Mouse (Mus musculus) layer of hippocampus, adult 9-11 months (tissue): ENCODE results near the gene Lgals7.
"Not testable (repeated sequence)": the region's sequence is repeated elsewhere in the genome, so short reads cannot be mapped to it uniquely, and the experiment has no call there.

ENCODE experiments used
- DNase-seq: peaks from one replicate; pipeline ENCODE4 v3.0.0; 2022

Gene Lgals7

DNA sequence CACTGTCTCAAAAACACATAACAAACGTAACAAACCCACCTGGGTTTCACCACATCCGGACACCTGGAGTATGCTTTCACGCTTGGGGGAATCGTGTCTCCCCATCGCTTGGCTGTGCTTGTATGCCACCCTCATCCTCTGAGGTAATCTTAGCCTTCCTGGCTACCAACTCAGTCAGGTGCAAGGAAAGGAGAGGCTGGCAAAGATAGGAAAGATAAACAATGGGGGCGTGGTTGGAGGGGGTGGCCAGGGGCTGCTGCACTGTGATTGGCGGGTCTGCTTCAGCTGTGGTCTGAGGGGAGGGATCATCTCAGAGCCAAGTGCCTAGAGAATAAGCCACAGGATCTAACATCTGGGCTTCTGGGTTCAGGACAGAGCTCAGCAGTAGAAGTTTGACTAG lies 16.0 kb downstream of the Lgals7 start:
- no peak for DNase-seq

DNA sequence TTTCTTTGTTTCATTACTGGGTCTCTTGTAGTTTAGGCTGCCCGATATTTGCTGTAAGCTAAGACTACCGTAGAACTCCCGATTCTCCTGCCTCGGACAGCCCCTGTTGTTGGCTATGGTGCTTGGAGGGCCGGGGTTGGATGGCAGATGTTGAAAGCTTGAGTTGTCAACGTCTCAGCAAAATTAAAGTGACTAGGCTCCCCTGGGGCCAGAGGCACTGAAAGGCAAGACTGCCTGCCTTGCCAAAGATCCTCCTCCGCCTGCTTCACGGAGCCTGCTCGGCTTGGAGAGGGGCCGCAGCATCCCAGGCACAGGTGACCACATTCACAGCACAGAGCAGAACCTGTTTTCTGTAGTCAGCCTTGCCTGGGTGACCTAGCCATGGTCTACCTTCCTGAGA lies 16.9 kb downstream of the Lgals7 start:
- DNase-seq: no peak

DNA sequence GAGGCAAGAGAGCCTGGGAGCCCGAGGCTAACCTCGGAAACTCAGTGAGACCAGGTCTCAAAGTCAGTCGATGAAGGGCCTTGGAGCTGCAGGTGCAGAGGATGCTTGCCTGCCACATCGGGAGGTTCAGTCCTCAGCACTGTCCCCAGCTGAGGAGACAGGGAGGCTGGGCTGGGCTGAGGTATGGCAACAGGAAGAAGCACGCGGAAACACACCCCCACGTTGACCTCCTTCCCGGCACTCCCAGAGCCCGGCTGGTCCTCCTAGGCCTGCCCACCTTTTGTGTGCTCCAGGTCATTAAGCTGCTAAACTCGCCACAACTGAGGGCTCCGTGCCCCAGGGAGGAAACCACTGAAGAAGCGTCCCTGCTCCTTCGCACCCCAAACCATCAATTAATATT lies 17.5 kb downstream of the Lgals7 start, which contains the start of gene Capn12:
Capn12 (plus strand) TSS at position 224 of the 400 bp plus-strand sequence.
- DNase-seq: no peak

DNA sequence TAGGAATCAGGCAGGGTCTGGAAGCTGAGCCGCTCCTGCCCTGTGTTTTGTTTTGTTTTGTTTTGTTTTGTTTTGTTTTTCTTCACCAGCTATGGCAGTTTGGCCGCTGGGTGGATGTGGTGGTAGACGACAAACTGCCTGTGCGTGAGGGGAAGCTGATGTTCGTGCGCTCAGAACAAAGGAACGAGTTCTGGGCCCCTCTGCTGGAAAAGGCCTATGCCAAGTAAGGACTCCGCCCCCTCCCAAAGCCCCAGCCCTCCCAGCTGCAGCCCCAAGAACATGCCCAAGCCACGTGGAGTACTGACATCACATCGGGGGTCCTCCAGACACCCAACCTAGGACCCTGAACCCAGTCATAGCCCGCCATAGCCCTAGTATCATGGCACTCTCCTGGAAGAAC lies 19.4 kb downstream of the Lgals7 start:
- DNase-seq: no peak

DNA sequence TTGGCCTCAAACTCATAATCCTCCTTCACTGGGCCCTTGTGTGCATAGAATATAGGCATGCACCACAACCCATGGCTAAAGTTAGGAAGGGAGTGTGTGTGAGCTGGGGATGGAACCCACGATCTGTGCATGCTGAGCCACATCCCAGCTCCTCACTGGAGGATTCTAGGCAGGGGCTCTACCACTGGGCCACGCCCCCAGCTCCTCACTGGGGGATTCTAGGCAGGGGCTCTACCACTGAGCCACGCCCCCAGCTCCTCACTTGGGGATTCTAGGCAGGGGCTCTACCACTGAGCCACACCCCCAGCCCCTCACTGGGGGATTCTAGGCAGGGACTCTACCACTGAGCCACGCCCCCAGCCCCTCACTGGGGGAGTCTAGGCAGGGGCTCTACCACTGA lies 20.1 kb downstream of the Lgals7 start:
- not testable (repeated sequence) for DNase-seq

DNA sequence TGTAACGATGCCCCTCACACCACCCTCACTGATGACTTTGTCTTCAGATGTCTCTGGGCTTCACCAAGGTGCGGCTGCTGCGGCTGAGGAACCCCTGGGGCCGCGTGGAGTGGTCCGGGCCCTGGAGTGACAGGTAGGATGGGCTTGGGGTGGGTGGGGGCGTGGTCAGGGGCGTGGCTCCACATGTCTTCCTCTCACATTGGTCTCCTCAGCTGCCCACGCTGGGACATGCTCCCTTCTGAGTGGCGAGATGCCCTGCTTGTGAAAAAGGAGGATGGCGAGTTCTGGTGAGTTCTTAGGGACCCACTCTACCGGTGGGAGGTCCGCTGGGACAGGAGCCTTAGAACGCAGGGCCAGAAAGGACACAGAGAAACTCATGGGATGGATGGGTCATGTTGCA lies 22.8 kb downstream of the Lgals7 start:
- no peak for DNase-seq

DNA sequence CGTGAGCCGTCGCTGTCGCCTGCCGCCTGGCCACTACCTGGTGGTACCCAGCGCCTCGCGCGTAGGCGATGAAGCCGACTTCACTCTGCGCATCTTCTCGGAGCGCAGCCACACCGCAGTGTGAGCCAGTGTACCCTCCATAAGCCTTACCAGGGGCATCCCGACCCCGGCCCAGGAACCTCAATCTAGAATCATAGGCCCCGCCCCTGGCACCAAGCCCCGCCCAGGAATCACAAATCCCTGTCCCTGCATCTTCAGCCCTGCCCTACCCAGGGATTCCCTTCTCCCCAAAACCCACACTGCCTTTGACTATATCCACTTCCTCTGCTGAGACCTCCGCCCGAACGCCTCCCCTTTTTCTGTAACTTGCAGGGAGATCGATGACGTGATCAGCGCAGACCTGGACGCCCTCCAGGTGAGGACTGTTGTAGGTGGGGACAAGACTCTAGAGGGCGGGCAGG lies 25.1 kb downstream of the Lgals7 start:
- no peak for DNase-seq

DNA sequence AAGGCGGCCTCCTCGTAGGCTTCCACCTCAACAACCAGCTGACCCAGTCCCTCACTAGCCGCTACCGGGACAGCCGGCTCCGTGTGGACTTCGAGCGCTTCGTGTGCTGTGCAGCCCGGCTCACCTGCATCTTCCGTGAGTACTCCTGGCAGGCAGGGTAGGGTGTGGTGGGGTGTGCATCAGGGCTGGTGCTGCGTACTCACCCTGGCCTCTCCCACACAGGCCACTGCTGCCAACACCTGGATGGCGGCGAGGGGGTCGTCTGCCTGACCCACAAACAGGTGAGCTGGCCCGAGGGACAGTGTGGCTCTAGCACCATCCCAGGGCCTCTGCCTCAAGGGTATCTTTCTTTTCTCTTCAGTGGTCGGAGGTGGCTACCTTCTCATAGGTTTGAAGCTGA lies 28.9 kb downstream of the Lgals7 start:
- no peak for DNase-seq

DNA sequence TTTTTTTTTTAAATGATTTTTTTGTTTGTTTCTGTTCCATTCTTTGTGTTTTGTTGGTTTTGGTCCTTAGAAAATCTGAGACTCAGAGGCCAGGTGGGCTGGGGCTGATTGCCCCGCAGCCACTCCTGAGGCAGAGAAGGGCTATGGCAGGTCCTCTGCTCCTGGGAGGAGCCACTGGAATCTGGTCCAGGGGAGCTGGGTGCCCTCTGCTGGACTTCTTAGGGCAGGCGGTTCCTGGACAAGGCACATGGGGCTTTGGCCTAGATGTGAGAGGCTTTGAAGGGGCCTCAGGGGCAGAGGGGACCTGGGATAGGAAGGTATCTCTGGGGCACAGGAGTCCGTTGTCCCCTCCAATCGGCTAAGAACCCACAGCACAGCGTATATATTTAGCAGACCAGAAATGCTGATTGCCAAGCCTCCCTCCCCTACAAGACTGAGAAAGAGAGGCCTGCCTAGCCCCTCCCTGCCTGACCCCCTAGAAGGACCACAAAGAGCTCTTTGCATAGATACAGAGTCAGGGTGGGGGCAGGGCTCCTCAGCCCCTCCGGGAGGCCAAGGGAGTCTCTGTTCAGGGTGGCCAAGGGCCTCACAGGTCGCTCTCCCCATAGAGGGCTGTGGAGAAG lies 30.1 kb downstream of the Lgals7 start:
- DNase-seq: no peak

DNA sequence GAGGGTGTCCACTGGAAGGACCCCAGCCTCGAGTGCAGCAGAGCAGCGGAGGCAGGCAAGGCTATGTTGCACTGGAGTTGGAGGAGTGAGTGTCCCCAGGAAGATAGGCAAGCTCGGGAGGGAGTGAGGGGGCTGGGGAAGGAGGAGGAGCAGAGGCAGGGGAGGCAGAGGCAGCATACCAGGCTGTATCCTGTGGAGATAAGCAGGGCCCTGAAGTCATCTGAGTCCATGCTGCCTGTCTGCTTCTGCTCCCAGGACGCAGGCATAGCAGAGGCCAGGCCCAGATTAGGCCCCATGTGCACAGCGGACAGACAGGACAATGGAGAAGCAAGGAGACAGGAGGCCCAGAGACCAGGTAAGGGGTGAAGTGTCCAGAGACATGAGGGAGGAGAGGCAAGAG lies 31.3 kb downstream of the Lgals7 start:
- no peak for DNase-seq

DNA sequence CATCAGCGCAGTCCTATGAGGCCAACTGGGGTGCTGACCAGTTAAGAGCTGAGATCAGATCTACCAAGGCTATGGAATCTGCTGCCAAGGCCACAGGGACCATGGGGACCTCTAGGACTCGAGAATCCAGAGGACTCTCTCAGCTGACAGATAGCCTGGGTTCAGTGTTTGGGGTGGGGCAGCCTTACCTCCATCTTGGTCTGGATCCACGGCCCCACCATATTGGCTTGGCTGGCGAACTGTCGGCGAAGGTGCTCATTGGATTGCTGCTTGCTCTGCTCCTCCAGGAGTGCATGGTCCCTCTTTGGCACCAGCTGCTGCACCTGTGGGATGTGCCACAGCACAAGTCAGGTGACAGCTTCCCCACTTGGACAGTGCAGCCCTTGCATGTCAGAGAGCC lies 34.0 kb downstream of the Lgals7 start:
- no peak for DNase-seq

DNA sequence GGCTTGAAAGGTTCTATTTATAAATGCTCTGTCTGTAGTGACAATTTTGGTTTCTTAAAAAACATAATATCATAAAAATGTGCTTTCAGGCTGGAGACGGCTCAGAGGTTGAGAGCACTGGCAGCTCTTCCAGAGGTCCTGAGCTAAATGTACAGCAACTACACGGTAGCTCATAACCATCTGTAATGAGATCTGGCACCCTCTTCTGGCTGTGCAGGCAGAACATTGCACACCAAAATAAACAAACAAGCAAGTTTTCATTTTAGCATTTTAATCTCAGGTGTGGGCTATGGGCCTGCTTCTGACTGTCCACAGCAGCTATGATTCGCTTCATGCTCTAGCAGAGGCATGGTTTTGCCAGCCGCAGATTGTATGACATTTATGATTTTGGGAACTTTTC lies 36.3 kb downstream of the Lgals7 start:
- no peak for DNase-seq

DNA sequence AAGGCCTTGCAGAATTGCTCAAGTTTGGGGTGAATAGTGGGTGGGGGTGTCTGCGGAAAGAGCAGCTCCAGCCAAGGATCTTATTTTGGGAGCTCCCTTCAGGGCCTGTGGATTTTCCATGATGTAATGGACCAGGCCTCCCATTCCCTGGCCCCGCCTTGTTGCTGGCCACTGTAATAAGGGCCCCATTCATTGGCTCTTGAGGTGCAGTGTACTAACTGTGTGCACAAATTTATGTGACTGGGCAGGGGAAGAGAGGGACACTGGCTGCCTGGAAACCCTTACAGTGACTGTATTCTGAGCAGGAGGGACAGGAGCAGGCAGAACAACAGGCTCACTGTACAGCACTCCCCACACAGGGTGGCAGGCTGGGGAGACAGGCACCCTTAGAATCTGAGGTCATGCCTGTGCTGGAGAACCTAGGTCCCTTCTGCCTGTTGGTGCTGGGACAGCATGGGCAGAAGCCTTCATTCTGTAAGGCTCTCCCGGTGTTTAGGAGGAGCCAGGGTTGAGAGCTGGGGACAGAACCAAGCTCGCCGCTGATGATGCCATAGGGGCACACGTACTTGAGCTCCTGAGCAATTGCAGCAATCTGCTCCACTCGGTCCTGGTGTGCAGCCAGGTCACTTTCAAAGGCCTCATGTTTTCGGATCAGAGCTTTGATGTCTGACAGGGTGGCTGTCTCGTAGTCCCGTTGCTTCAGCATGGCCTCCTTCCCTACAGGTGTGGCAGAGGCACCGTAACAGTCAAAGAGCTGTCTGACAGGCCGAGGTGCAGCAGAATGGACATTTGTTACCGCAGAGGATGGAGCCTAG lies 37.9 kb downstream of the Lgals7 start:
- peak; percentile 86 for DNase-seq

DNA sequence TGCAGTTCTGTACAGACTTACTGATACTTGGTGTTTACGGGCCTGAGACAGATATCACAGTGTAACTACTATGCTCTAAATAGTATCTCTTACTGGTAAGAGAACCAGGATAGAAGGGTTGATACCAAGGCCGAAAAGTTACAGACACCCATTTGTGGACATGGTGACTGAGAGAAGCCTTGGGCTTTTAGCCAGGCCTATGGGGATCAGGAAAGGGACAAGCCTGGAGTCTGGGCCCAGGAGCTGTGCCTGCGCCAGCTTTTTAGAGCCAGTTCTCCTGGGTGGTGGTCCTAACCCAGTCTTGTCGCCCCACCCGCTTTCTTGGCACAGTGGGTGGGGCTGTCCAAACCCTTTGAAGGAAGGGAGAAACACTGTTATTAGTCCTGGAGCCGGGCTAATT lies 38.5 kb downstream of the Lgals7 start:
- no peak for DNase-seq

DNA sequence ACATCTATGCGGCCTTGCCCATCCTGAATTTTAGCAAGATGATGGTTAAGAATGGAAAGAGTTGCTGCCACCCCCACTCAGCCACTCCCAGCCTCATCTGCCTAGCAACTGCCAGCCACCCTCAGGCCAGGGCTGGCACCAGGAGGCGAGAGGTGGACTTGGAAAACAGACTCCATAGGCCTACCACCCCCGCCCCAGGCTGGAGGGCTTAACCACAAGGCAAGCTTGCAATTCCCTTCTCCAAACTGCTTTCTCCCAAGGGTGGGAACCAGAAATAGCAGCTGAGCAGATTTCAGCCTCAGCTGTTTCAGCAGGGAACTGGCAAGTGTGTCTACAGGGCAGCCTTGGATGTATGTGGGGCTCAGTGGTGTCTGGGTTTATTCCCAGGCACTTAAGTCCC lies 39.2 kb downstream of the Lgals7 start:
- DNase-seq: peak; percentile 82

DNA sequence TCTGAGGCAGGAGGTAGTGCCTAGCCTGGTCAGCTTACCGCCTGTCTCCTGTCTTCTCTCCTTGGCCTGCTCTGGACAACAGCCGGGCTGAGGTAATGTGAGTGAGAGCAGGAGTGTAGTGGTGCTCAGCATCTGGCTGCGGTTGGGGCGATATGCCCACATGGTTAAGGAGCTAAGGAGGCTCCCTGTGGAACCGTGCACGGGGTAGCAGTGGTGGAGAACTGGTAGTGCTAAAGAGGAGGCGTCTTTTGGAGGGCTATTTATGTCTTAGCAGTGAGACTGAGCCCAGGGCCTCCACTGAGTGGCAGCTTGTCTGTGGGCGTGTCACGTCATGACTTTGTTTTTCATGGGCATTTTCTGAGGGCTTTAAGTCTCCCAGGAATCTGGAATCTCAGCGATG lies 40.1 kb downstream of the Lgals7 start:
- peak; percentile 85 for DNase-seq

DNA sequence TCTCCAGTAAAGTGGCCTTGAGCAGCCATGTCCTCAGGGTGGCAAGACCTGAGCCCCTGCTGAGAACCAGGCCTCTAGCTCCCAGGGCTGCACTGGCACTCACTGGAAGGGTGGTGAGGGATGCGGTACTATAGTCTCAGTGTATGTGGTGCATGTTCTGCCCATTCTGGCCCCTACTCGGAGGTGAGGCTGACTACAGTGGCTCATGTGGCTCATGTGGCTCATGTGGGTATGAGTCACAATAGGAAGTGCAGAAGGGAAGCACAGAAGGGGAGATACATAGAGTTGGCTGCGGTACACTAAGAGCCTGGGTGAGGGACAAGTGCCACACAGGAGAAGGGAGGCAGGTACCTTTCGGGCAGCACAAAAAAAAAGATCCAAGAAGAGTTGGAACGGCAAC lies 43.5 kb downstream of the Lgals7 start:
- DNase-seq: no peak

DNA sequence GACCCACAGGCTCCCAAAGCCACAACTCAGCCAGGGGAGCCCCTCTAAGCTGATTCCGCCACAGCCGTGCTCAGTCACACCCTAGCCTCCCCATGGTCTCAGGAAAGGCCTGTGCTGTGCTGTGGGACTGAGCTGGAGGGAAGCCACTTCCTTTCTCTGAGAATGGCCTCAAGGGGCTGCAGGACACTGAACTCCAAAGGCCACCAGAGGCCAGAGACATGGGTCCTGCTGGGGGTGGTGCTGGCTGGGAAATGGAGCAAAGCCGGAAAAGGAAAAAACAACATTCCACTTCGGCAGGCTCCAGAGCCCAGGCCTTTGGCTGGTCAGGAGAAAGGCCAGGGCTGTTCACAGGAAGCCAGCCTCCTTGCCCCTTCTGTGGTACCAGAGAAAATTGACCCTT lies 48.0 kb downstream of the Lgals7 start:
- DNase-seq: no peak

DNA sequence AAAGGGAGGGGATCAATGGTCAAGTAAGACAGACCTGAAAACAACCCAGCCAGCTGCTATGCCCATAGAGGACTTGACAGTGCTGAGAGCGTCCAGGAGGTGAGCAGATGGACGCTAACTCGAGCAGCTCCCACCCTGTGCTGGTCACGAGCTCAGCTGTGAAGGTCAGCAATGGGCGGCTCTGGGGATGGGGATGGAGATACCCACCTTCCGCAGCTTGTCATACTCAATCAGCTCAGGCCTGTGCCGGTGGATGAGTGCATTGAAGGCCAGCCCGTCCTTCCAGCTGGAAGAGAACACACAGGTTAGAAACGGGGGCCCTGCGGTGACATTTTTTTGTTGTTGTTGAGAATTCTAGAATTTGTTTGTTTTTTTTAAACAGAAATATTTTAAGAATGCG lies 49.5 kb downstream of the Lgals7 start:
- DNase-seq: no peak
